Mouse (Mus musculus) ovary, postnatal 10 days (tissue): ENCODE measurements around the gene Cacna2d2.

Source experiments
- DNase-seq: peaks from one replicate; pipeline ENCODE4 v3.0.0; 2022; ENCODE audit warnings: low spot score

The Cacna2d2 gene

DNA sequence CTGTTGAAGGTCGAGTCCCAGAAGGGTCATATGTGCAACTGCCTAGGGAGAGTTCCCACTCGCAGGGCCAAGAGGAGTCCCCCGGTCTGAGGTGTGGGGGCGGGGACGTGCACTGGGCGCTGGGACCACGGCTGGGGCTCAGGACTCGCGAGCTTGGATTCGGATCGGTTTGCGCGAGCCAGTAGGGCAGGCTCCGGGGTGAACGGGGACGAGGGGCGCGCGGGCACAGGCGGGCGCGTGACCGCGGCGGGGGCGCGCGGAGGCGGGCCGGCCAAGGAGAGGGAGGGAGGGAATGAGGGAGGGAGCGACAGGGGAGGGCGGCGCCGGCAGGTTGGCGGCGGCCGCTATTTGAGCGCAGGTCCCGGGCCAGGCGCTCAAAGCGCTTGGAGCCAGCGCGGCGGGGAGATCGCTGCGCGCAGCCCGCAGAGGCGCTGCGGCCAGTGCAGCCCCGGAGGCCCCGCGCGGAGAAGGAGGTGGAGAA is at the start of gene Cacna2d2:
TSS of gene Cacna2d2 (plus strand) at position 122 of the 481 bp plus-strand sequence.
- peak; percentile 5 for DNase-seq

DNA sequence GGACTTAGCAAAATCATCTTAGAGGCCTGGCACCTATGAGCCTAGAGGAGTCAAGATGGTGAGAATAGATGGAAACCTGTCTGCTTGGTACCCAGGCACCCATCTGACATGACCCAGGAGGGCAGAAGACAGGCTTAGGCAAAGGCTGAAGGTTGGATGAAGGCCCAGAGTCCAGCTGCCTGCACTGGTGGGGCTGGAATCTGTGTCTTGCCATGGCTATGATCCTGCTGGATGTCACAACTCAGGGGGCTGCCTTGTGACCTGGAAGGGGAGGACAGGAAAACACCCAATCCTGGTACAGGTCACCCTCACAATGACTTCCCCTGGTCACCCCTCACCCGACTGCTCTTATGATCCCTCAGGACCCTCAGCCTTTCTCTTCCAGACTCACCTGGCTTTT is 44.6 kb upstream of the Cacna2d2 start:
- no peak for DNase-seq

DNA sequence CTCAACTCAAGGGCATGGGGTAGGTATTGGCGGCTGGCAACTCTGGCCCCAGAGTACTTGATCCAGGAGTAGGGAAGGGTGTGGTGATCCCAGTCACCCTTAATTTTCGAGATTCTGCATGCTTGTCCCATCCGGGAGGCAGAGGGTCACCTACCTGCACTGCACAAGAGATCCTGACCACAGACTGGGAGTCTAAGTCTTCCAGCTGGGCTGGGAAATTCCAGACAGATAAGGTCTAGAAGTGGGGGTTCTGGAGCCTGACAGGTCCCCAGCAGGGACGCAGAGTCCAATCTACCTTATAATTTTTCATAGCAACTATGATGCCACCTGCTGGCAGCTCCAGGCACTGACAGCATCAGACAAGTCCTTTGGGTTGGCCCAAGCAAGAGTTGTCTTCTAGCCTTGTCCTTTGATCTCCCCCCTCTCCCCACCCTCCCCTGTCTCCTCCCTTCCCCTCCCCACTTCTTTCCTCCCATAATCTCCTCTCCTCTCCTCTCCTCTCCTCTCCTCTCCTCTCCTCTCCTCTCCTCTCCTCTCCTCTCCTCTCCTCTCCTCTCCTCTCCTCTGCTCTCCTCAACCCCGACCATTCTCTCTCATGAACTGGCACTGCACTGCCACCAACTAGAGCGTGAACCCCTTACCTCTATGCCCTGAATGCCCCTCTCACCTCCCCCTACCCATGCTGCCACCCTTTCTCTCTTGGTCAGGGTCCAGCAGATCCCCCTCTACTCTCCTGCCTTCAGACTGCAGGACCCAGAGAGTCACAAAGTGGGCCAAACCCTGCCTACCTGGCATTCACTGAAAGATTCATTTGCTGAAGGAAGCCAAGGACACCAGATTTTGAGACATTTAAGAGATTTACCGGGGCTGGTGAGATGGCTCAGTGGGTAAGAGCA is 43.3 kb upstream of the Cacna2d2 start:
- DNase-seq: peak; percentile 10

DNA sequence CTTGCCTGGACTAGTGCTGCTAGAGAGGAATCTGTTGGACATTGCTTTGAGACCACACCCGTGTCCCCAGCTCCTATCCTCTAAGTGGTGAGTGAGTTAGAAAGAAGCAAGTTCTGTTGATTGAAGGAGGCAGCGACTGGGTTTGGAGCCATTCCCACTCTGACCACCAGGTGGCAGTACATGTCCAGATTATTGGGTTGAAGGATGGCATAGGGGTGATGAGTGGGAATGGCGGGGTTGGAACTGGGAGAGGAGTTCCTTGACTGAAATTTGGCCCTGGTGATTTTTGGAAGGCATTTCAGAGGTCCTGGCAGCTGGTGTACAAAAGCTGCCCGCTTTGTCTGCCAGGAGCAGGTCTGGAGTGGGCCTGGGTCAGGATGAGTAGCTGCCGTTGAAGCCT is 41.8 kb upstream of the Cacna2d2 start:
- peak; percentile 60 for DNase-seq

DNA sequence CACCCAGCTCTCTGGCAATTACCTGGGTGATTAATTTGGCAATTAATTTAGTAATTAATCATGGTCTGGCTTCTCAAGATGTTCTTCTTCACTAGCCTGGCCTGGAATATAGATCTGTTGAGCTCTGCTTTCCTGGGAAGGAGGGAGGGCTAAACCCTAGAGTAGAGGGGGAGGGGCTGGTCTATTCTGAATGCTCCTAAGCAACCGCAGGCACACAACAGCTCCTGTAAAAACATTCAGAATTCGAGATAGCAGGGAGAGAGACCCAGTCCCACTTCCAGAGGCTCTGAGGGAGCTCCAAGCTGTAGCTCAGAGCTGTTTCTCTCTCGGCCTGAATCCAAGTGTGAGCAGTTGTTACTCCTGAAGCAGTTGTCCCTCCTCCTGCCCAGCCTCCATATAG is 38.4 kb upstream of the Cacna2d2 start:
- no peak for DNase-seq

DNA sequence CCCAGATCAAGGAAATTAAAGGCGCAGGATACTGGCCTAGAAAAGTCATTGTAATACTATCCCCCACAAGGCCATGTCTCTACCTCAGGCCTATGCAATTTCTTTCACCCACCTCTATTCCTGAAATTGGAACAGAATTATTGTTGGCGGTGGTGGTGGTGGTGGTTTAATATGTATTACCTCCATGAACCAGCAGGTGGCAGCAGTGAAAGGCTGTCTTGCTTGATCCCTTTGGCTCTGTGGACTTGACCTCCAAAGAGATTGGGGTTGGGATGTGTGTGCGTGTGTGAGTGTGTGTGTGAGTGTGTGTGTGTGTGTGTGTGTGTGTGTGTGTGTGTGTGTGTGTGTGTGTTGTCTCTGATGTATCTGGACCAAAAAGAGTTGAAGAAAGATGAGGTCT is 32.8 kb upstream of the Cacna2d2 start:
- peak; percentile 27 for DNase-seq

DNA sequence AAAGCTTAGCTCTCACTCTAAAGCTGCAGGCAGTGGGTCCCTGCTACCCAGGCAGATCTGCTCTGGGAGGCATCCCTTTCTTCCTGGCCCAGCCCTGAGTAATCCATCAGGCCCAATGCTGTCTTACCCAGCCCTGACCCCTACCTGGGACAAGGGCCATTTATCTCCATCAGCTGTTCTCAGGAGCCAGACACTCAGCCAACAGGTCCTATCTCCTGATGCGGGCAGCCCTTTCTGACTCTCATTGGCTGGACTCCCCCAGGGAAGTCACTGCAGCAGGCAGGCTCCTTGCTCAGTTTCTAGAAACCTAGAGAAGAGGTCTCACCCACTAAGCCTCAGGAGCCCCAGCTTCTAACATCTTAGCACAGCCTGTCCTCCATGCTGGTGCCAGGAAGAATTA is 31.1 kb upstream of the Cacna2d2 start:
- DNase-seq: no peak

DNA sequence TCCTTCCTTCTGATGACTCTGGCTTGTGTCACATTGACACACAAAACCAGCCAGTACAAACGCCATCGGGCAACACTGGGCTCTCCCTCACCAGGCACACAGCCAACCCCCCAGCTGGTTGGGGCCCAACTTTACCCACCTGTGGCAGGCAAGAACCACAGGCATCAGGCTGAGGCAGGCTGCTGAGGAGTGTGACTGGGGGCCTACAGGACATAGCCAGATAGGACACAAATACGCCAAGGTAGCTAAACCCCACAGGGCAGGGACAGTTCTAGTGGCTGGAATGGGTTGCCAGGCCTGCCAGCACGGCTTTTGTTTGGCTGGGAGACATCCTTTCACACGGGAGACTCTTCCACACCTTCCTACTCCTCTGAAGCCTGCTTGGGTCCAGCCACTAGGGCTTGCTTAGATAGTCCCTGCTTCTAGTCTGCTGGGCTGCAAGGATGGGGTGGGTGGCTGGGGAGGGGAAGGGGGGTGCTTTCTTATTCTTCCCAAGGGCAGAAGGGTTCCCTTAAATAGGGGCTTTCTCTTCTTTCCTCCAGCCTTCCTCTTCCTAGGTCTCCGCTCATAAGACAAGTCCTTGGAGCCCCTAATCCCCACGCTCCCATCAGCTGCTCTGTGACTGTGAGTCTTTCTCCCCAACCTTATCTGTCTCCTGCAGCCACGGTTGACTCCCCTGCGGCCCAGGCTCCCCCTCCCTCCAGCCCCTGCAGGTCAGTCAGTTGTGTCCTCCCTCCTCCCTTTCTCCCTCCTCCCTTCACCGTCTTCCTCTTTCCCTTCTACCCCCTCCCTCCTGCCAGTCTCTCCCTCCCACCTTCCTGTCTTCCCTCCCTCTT is 29.9 kb upstream of the Cacna2d2 start:
- no peak for DNase-seq

DNA sequence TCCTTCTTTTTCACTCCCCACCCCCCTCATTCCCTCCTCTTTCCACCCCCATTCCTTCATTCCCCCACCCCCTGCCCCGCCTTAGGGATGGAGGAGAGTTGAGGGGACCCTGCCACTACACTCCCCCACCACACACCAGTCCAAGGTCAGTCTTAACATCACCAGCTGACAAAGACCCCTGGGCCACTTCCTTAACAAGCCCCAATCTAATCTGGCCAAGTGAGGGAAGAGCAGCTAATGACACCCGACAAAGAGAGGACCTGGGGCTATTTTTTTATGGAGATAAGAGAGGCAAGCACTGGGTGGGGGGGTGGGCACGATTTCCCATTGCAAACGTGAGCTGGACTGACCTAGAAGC is 29.3 kb upstream of the Cacna2d2 start:
- no peak for DNase-seq

DNA sequence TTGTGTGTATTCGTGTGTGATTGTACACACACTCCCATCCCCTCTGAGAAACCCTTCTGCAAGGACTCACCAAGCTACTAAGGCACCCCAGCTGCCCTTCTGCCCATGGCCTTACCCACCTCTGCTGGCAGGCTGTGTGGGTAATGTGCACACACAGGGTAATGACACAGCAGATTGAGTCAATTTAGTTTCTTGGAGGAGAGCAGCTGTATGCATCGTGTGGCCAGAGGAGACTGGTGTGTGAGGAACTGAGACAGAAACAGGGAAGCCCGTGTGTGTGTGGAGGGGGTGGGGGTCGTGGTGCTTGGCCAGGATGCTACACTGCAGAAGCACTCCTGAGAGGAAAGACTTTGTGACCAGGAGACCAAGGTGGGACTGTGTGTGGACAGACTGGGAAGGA is 27.0 kb upstream of the Cacna2d2 start:
- no peak for DNase-seq

DNA sequence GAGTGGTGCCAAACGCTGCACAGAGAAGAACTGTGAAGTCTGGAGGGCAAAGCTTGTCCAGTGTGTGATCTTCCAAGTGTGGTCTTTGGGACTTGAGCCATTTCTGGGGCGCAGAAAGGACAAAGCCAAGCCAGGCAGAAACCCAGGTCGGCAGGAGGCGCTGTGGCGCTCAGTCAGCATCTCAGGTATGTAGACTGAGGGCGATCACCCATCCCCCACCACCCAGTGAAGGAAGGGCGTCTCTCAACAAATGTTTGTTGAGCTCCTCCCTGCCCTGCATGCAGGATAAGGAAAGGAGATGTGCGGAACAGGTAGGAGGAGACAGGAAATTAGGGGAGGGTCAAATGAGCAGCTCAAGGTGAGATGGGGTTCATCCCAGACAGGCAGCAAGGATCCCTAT is 24.8 kb upstream of the Cacna2d2 start:
- DNase-seq: no peak

DNA sequence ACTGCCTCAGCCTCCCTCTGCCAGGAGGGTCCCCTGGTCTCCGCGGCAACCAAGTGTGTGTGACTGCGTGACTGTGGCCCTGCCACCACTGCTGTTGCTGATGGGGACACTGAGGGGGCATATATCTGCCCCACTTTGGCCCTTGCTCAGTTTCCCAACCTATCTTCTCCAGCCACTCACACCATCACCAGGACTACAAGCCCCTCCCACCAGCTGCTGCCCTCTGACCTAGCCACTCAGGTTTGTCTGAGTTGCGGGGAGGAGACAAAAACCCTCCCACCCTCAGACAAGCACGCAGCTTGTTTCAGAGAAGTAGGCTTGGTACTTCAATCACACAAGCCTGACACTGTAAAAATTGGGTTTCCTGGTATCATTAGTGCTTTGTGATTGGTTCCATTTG is 24.0 kb upstream of the Cacna2d2 start:
- no peak for DNase-seq

DNA sequence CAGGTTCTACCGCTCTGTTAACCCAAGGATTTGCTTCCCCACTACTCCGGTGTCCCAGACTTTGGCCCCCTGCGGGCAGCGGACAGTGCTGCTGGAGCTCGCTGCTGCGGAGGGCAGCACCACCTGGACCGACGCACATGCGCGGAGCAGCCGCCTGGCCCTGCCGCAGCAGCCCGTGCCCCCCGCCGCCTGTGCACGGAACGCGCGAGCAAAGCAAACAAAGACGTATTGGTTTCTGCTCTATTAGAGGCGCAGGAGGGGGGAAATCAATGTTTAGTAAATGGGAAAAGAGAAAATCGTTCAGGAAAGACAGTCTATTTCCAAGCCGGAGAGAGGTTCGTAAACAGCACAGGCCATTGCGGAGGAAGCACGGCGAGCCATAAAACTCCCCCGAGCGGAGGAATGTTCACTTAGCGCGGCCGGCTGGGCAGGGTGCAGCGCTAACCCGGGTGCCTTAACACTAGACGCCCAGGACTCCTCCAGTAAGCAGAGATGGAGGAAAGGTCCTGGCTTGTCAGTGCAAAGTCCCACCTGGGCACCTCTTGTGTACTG is 21.4 kb upstream of the Cacna2d2 start:
- DNase-seq: no peak

DNA sequence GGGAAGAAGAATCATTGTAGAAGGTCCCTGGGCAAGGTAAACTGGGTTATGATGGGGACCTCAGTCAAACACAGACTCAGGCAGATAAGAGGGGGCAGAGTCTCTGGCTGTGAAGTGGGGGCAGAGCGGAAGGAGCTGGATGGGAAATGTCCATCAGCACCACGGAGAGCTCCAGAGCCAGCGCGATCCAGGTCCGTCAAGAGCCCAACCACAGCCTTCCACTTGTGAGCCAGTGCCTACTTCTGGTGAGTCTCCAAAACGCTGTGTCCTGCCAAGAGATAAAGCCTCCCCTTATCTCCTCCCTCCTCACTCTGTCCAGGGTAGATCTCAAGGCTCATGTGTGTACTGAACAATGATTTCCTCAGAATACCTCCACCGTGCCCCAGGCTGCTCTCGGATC is 17.7 kb upstream of the Cacna2d2 start:
- no peak for DNase-seq

DNA sequence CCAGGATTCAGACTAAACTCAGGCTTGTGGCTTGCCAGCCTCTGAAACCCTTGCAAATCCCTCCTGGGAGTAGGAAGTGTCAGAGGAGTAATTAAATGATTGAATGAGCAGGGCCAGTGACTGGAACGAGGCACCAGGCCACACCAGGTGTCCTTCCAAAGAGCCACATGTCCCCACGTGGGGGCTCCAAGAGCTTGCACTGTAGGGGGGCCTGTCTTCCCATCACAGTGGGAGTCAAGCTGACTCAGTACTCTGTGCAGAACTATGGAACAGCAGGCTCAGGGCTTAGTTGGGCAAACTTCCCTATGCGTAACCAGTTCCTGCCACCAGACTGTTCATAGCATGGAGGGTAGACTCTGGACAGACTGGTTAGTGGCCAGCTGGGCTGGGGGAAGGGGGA is 15.0 kb upstream of the Cacna2d2 start:
- DNase-seq: no peak

DNA sequence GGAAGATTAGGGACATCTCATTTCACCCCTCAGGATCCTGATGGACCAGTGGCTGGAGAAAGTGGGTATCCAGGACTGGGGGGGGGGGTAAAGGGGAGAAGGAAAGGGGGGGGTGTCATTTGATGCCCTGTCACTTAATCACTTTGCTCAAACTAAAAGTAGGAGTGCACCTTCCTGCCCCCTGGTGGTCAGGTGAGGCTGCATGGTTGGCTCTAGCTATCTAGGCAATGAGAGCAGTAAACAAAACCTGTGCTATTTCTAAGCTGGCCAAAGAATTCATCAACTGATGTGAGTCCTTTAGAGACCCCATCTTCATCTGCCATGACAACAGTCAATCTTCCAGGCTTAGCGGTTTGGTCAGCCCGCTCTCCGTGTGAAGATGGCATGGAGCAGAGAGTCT is 12.7 kb upstream of the Cacna2d2 start:
- DNase-seq: no peak

DNA sequence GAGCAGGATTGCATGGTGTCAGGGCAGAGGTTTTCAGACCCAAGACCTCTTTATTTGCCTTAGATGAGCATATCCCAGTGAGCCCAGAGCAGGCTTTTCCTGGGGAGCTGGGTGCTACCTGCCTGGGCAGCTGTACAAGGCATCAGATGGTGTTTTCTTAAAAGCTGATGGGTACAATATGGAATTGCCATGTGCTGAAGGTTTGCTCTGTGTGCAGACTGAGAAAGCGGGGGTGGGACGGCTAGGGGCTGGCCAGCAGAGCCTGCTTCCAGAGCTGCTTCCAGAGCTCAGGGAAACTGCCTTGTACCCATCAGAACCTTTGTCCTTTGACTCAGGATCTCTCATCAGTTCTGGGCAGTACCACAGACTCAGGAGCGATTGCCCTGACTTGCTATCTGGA is 11.7 kb upstream of the Cacna2d2 start:
- no peak for DNase-seq

DNA sequence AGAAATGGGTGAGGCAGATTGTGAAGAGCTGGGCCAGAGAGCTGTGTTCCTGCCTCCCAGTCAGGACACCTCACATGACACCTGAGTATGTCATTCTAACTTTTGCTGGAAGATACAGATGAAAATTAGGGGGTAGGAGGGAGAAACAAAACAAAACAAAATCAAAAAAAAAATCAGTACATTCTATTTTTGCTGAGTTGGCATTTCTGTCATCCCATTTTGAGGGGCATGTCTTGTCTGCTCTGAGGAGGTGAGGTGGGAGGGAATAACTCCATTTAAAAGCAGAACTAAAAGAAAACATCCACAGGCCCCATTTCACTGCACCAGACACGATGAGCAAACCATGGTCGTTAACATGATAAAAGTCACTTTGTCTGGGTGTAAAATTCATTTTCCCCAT is 11.1 kb upstream of the Cacna2d2 start:
- DNase-seq: no peak

DNA sequence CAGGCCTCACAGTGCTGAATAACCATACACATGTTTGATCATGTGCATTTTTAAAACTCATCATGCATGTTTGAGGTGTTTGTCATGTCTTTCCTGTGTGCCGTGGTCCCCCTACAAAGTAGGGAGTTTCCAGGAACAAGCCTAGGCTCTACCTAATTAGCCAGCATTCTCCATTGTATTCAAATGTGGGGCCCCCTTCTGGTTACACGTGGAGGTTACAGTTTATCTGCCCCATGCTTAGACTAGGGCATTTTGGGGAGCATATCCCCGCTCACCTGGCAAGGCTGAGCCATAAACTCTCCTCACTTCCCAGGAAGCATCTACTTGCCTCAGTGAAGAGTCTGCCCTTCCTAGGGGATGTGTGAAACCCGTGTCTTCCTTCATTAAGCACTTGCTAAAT is 3.0 kb upstream of the Cacna2d2 start:
- no peak for DNase-seq

DNA sequence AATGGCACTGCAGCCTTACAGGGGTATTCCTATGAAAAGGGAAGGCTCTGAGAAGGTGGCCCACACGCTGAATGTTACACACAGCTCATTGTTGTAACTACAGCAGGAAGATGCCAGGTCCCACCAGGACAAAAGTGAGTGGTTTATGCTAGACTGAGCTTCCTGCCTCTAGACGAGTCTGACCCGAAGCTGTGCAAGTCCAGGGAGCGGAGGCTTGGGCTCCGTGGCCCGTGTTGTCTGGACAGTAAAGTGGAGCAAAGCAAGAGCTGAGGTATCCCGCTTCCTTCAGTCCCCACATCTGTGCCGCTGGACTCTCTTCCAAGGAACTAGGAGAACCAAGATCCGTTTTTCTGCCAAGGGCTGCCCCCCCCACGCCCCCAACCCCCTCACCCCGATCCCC is 444 bp upstream of the Cacna2d2 start:
- DNase-seq: no peak

DNA sequence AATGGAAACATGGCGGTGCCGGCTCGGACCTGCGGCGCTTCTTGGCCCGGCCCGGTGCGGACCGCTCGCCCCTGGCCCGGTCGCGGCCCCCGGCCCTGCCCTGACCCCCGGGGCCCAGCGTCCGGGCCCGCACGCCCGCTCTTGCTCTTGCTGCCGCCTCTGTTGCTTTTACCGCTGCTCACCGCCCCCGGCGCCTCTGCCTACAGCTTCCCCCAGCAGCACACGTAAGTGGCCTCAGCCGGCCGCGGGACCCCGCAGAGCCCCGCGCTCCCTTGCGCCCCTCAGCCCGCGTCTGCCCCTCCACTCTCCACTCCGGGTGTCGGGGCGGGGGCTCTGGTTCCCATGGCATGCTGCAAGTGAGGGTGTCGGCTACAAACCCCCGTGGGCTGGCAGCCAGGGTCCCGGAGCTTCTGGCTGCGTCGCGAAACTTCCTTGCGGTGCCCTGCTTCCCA is 674 bp downstream of the Cacna2d2 start:
- no peak for DNase-seq

DNA sequence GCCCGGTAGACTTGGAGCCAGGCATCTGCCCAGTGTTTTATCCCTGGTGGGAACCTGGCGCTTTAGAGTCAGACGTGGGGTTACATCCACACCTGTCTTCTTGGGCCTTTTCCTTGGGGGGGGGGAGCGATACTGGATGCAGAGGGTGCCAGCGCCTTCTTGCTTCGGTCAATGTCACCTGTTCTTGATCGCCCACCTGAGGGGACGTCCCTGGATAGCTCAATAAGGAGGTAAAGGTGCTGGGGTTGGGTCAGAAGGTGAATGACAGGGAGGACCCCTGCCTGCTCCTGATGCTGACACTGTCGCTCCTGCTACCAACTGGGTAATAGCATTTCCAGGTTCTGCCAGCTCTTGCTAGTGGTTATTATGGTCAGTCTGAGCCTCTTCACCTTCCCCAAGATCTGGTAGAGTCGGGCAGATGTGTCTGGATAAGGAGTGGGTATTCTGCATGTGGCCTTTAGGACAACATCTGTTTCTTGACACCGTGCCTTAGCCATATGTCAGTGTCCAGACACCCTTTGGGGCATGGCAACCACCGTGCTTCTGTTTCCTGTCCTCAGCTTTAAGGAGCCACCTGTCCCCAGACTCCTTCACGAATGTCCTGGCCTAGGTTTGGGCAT is 1.4 kb downstream of the Cacna2d2 start:
- DNase-seq: no peak
